Mouse (Mus musculus) liver, postnatal 0 days (tissue): ENCODE measurements around the gene Pip4k2b. TPM values are rescaled to one million over a fixed set of nuclear protein-coding genes. Genes with fewer than 3 reads are reported as not detected.
A peak's percentile ranks its signal among the peaks of the same experiment; 100 is the strongest.

Source experiments
- ATAC-seq: fragments of 200-750 bp; cut with Nextera tagmentation; 2 replicates; pipeline ENCODE4 v1.8.0; 2017; ENCODE audit warnings: mild to moderate bottlenecking, moderate library complexity
- DNase-seq: peaks from one replicate; pipeline ENCODE4 v3.0.0-alpha.2; 2016
- H3K27ac ChIP-seq: fragments of 300-500 bp; sonication (generic); 2 replicates; pipeline ENCODE4 v1.5.1; 2014; ENCODE audit warnings: antibody characterized with exemption, moderate library complexity, mild to moderate bottlenecking, low read depth
- H3K27me3 ChIP-seq: fragments of 300-500 bp; sonication (generic); 2 replicates; pipeline ENCODE4 v1.6.1; 2014; ENCODE audit warnings: low read length, control low read depth, mixed read lengths; ENCODE audit not compliant: insufficient read depth
- H3K36me3 ChIP-seq: fragments of 300-500 bp; sonication (generic); replicated peaks from 2 replicates; pipeline ENCODE4 v1.6.1; 2014; ENCODE audit warnings: mild to moderate bottlenecking, control low read depth, low read length, moderate library complexity, mixed read lengths; ENCODE audit not compliant: insufficient read depth
- H3K4me1 ChIP-seq: fragments of 300-500 bp; sonication (generic); 2 replicates; pipeline ENCODE4 v1.6.1; 2014; ENCODE audit warnings: antibody characterized with exemption, mild to moderate bottlenecking, control low read depth; ENCODE audit not compliant: insufficient read depth
- H3K4me2 ChIP-seq: fragments of 300-500 bp; sonication (generic); 2 replicates; pipeline ENCODE4 v1.6.1; 2014; ENCODE audit warnings: low read depth, mild to moderate bottlenecking, low read length, moderate library complexity, mixed read lengths
- H3K4me3 ChIP-seq: fragments of 300-500 bp; sonication (generic); 2 replicates; pipeline ENCODE4 v1.5.1; 2014; ENCODE audit warnings: low read depth, low read length
- H3K9ac ChIP-seq: fragments of 300-500 bp; sonication (generic); replicated peaks from 2 replicates; pipeline ENCODE4 v1.6.1; 2014; ENCODE audit warnings: mild to moderate bottlenecking, moderate library complexity
- H3K9me3 ChIP-seq: fragments of 300-500 bp; sonication (generic); 2 replicates; pipeline ENCODE4 v1.6.1; 2016; ENCODE audit warnings: mild to moderate bottlenecking, control low read depth, low read length, mixed read lengths
- CTCF ChIP-seq: sonication (generic); IDR thresholded peaks from 2 replicates; pipeline ENCODE4 v1.5.1; 2016; ENCODE audit warnings: antibody characterized with exemption, low read depth
- EP300 ChIP-seq: IDR thresholded peaks from 2 replicates; pipeline ENCODE4 v1.6.1; 2016; ENCODE audit warnings: antibody characterized with exemption, low read depth, mild to moderate bottlenecking
- WGBS: fragments of 180-500 bp; shearing (Covaris S2); extraction: QIAGEN DNeasy Blood & Tissue Kit; methylation state at CpG from one replicate; pipeline ENCODE4 v1.1.7; 2014; ENCODE audit not compliant: insufficient replicate concordance; 5-methylcytosine and 5-hydroxymethylcytosine counted together
- microRNA-seq: library from miRNA; unstranded; fragments of <30 nt; microRNA quantifications from one replicate; pipeline ENCODE4, GENCODE M21; 2016
- polyA plus RNA-seq: library from polyadenylated mRNA; unstranded; fragments of >200 nt; fragmentation: Nextera tagmentation; extraction: Ambion mirVana; gene quantifications from 2 replicates; pipeline ENCODE4 v1.2.1, GENCODE M21; 2015

Gene Pip4k2b
- polyA plus RNA-seq, 1 experiment from 2014 or later, result 0.59 TPM

GRCm38 (mm10) chr11:97669829-97670228 lies 74.7 kb downstream of the Pip4k2b start:
- no peak overlapping the region for H3K4me2 ChIP-seq
- H3K9ac ChIP-seq, result no peak overlapping the region
- peaks cover 16% of the 10 kb centered on the region for H3K36me3 ChIP-seq
- no peak for ATAC-seq
- H3K27ac ChIP-seq, result no peak overlapping the region
- H3K9me3 ChIP-seq, result no peaks in the 10 kb centered on the region
- H3K4me1 ChIP-seq, result no peaks in the 10 kb centered on the region
- H3K4me3 ChIP-seq, result no peak overlapping the region
- no peak for DNase-seq
- 0 out of 2 replicates have a peak, but pooled peaks cover 1% of the 10 kb centered on the region for H3K27me3 ChIP-seq
- 36% methylated on average over 6 of the region's 6 CpGs for WGBS
- TF ChIP-seq CTCF (no peak), EP300 (no peak)

GRCm38 (mm10) chr11:97669268-97669667 lies 75.2 kb downstream of the Pip4k2b start:
- no peak for TF ChIP-seq CTCF
- no peak for TF ChIP-seq EP300
- Histone ChIP-seq H3K4me2 (no peak overlapping the region), H3K4me3 (no peak overlapping the region), H3K27me3 (peaks cover 5% of the 10 kb centered on the region; the same call in 1 of the 2 replicates), H3K9me3 (no peaks in the 10 kb centered on the region), H3K36me3 (peaks cover 14% of the 10 kb centered on the region), H3K27ac (no peak overlapping the region), H3K9ac (no peak overlapping the region), H3K4me1 (no peaks in the 10 kb centered on the region)
- ATAC-seq (no peak), DNase-seq (no peak)
- WGBS, result 82% methylated on average over 15 of the region's 15 CpGs

- ATAC-seq (no peak), DNase-seq (no peak)
- TF ChIP-seq EP300 (no peak), CTCF (no peak)
- H3K4me3 ChIP-seq, result no peak overlapping the region
- H3K9me3 ChIP-seq, result no peaks in the 10 kb centered on the region
- H3K27me3 ChIP-seq, result peaks cover 12% of the 10 kb centered on the region
- H3K27ac ChIP-seq, result no peak overlapping the region
- H3K9ac ChIP-seq, result no peak overlapping the region
- 87% methylated on average over 7 of the region's 7 CpGs for WGBS
- peaks cover 6% of the 10 kb centered on the region for H3K36me3 ChIP-seq
- H3K4me2 ChIP-seq, result no peak overlapping the region
- H3K4me1 ChIP-seq, result no peaks in the 10 kb centered on the region
Measured at GRCm38 (mm10) chr11:97668160-97668559, 76.3 kb downstream of the Pip4k2b start.

- Histone ChIP-seq H3K4me3 (no peak overlapping the region), H3K4me1 (peaks cover 5% of the 10 kb centered on the region; the same call in 1 of the 2 replicates), H3K27ac (no peak overlapping the region), H3K9me3 (no peaks in the 10 kb centered on the region), H3K4me2 (no peak overlapping the region), H3K27me3 (peaks cover 19% of the 10 kb centered on the region), H3K9ac (no peak overlapping the region), H3K36me3 (peaks cover 3% of the 10 kb centered on the region)
- TF ChIP-seq CTCF (no peak), EP300 (no peak)
- DNase-seq, result no peak
- no peak for ATAC-seq
- 79% methylated on average over 15 of the region's 15 CpGs for WGBS
Measured at GRCm38 (mm10) chr11:97666794-97667193, 77.7 kb downstream of the Pip4k2b start.

GRCm38 (mm10) chr11:97666221-97666620 lies 78.3 kb downstream of the Pip4k2b start:
- Histone ChIP-seq H3K27me3 (peaks cover 24% of the 10 kb centered on the region), H3K9ac (no peak overlapping the region), H3K4me2 (no peak overlapping the region), H3K9me3 (no peaks in the 10 kb centered on the region), H3K36me3 (peaks cover 3% of the 10 kb centered on the region), H3K27ac (no peak overlapping the region), H3K4me3 (no peak overlapping the region), H3K4me1 (peaks cover 11% of the 10 kb centered on the region; the same call in 1 of the 2 replicates)
- ATAC-seq, result no peak
- WGBS, result 83% methylated on average over 7 of the region's 7 CpGs
- TF ChIP-seq CTCF (peak; percentile 52), EP300 (no peak)
- no peak for DNase-seq

- Histone ChIP-seq H3K9ac (no peak overlapping the region), H3K27ac (no peak overlapping the region), H3K4me2 (no peak overlapping the region), H3K4me1 (peaks cover 18% of the 10 kb centered on the region), H3K9me3 (no peaks in the 10 kb centered on the region), H3K36me3 (peaks cover 3% of the 10 kb centered on the region), H3K4me3 (no peak overlapping the region), H3K27me3 (peaks cover 32% of the 10 kb centered on the region)
- no peak for TF ChIP-seq CTCF
- TF ChIP-seq EP300, result no peak
- WGBS, result 89% methylated on average over 13 of the region's 13 CpGs
- DNase-seq (no peak), ATAC-seq (no peak)
Measured at GRCm38 (mm10) chr11:97665431-97665830, 79.1 kb downstream of the Pip4k2b start.

Small RNA genes within 50 kb of the gene (microRNA-seq; reads per million reads assigned to microRNA genes)
- not detected for gene Mir6927
- gene Mir8102, result not detected

Other genes with a start within 250 kb of the Pip4k2b start
- gene 4933428G20Rik, start 244.4 kb downstream of the Pip4k2b start, polyA plus RNA-seq, result 0.20 and 0.25 TPM in 2 replicates
- gene Srcin1, start 168.5 kb downstream of the Pip4k2b start, polyA plus RNA-seq, result 0.02 and 0.05 TPM in 2 replicates
- 1.1 and 1.6 TPM in 2 replicates for gene Epop, start 115.0 kb downstream of the Pip4k2b start, polyA plus RNA-seq
- 0.32 and 0.38 TPM in 2 replicates for gene Mllt6, start 81.3 kb downstream of the Pip4k2b start, polyA plus RNA-seq
- 54.6 and 63.7 TPM in 2 replicates for gene Cisd3, start 58.9 kb downstream of the Pip4k2b start, polyA plus RNA-seq
- 1.9 TPM in 2 replicates for gene Pcgf2, start 44.2 kb downstream of the Pip4k2b start, polyA plus RNA-seq
- 244 and 267 TPM in 2 replicates for gene Psmb3, start 41.3 kb downstream of the Pip4k2b start, polyA plus RNA-seq
- gene Cwc25, start 21.9 kb upstream of the Pip4k2b start, polyA plus RNA-seq, result 5.5 and 5.8 TPM in 2 replicates
- gene 1700001P01Rik, start 31.2 kb upstream of the Pip4k2b start, polyA plus RNA-seq, result not detected in 2 replicates
- gene Rpl23, start 37.7 kb upstream of the Pip4k2b start, polyA plus RNA-seq, result 409 and 433 TPM in 2 replicates
- 30.0 and 32.2 TPM in 2 replicates for gene Lasp1, start 54.3 kb upstream of the Pip4k2b start, polyA plus RNA-seq
- gene B230217C12Rik, start 96.1 kb upstream of the Pip4k2b start, polyA plus RNA-seq, result 0.25 and 0.28 TPM in 2 replicates
- 0.26 and 0.27 TPM in 2 replicates for gene Fbxo47, start 139.4 kb upstream of the Pip4k2b start, polyA plus RNA-seq
- 0.75 TPM in 2 replicates for gene Plxdc1, start 241.7 kb upstream of the Pip4k2b start, polyA plus RNA-seq